Mouse (Mus musculus) heart, adult 2 months (tissue): ENCODE results near the gene Rab13. TPM values are rescaled to one million over a fixed set of nuclear protein-coding genes. Genes with fewer than 3 reads are reported as not detected.

Experiments
- DNase-seq, 2 experiments: peaks; one replicate each; pipeline ENCODE4 v3.0.0; 2021
- H3K27ac ChIP-seq: fragments of 200-600 bp; 2 replicates; pipeline ENCODE4 v1.8.1; 2022
- H3K27me3 ChIP-seq: fragments of 200-500 bp; 2 replicates; pipeline ENCODE4 v1.6.1; 2012; ENCODE audit warnings: mild to moderate bottlenecking, low read length, inconsistent platforms, mixed read lengths; ENCODE audit not compliant: control insufficient read depth, insufficient read depth
- H3K36me3 ChIP-seq: fragments of 200-500 bp; 2 replicates; pipeline ENCODE4 v1.6.1; 2012; ENCODE audit warnings: low read length, inconsistent platforms; ENCODE audit not compliant: control insufficient read depth, insufficient read depth
- H3K4me1 ChIP-seq: fragments of 200-500 bp; 2 replicates; pipeline ENCODE4 v1.6.1; 2011; ENCODE audit warnings: low read length; ENCODE audit not compliant: control insufficient read depth, insufficient read depth
- H3K4me3 ChIP-seq: fragments of 200-600 bp; 2 replicates; pipeline ENCODE4 v1.8.1; 2022
- H3K79me2 ChIP-seq: fragments of 200-500 bp; replicated peaks from 2 replicates; pipeline ENCODE4 v1.6.1; 2012; ENCODE audit warnings: mild to moderate bottlenecking, inconsistent platforms, low read length, moderate library complexity, mixed read lengths; ENCODE audit not compliant: control insufficient read depth, insufficient read depth
- H3K9ac ChIP-seq: fragments of 200-500 bp; 2 replicates; pipeline ENCODE4 v1.6.1; 2012; ENCODE audit warnings: low read depth, mild to moderate bottlenecking, control low read depth, inconsistent platforms, low read length, mixed read lengths
- CTCF ChIP-seq: fragments of 200-600 bp; IDR thresholded peaks from 2 replicates; pipeline ENCODE4 v1.8.1; 2022; ENCODE audit warnings: antibody characterized with exemption, mild to moderate bottlenecking, moderate library complexity
- EP300 ChIP-seq: fragments of 200-500 bp; IDR thresholded peaks from 2 replicates; pipeline ENCODE4 v1.6.1; 2011; ENCODE audit warnings: low read depth, low read length, control low read depth; ENCODE audit not compliant: insufficient read depth
- POLR2A ChIP-seq: fragments of 200-500 bp; IDR thresholded peaks from 2 replicates; pipeline ENCODE4 v1.6.1; 2011; ENCODE audit warnings: mild to moderate bottlenecking, low read depth, low read length, control low read depth; ENCODE audit not compliant: insufficient read depth
- WGBS: fragments of 180-500 bp; shearing (Covaris S2); methylation state at CpG from one replicate; pipeline ENCODE4 v1.1.7; 2018; 5-methylcytosine and 5-hydroxymethylcytosine counted together
- intact Hi-C: fragments of 180-260 bp; cut with DNase I; formaldehyde crosslinking; loops from one replicate; pipeline ENCODE4 v1.15.1; 2025
- polyA plus RNA-seq: library from polyadenylated mRNA; depleted of rRNA; stranded (reverse); fragments of >200 nt; gene quantifications from 2 replicates; pipeline ENCODE4 v1.2.3, GENCODE M21; 2012
- total RNA-seq, 2 experiments: library from RNA; stranded (reverse); gene quantifications; 2 replicates each; pipeline ENCODE4 v1.2.3; 2021

The Rab13 gene
- total and polyA plus RNA-seq, 3 experiments: 3.1 to 5.6 (median 5.5) TPM

DNA sequence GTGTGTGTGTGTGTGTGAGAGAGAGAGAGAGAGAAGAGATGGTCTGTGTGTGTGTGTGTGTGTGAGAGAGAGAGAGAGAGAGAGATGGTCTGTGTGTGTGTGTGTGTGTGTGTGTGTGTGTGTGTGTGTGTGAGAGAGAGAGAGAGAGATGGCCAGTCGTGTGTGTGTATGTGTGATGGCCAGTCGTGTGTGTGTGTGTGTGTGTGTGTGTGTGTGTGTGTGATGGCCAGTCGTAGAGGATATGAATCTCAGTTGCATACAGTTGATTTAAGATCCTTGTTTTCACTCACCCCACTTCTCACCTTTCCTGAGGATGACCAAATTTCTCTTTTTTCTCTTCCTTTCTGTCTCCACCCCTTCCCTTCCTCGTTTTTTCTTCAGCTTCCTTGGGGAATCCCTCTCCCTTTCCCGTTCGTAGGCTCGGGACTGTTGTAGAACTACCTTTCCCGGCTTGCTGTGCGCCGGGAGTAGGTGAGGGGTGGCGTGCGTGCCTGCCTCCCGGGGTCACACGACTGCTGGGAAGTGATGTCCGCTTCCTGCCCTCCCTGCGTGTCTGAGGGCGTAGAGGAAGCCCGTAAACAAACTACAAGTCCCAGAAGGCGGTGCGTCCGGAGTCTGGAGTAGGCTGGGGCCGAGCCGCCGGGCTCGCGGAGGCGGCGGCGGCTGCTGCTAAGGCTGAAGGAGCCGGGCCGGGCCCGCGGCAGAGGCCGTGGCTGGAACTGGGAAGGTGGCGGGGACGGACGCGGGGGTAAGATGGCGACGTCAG, 40.3 kb downstream of the Rab13 start, which contains the start of gene Crtc2:
Gene Crtc2 (plus strand): TSS at position 511 of the 766 bp plus-strand sequence.
- Histone ChIP-seq H3K4me1 (peaks cover 7% of the 10 kb centered on the region), H3K79me2 (peaks cover 3% of the 10 kb centered on the region; the same call in 1 of the 2 replicates), H3K4me3 (peak within 1 kb of the TSS; percentile 80), H3K9ac (peak within 1 kb of the TSS; percentile 95), H3K36me3 (no peaks in the 10 kb centered on the region; the same call in 1 of the 2 replicates), H3K27ac (peak within 1 kb of the TSS; percentile 92), H3K27me3 (no peaks in the 10 kb centered on the region)
- peak; percentile 92 to 98 for DNase-seq
- intact Hi-C loops: loop anchor here (2.0 kb wide), 2 partner anchors 23 to 33 kb away; partner anchors contain the start of gene Jtb
- WGBS: under 1% methylated on average over 40 of the region's 40 CpGs
- TF ChIP-seq EP300 (peak; percentile 87; the same call in 1 of the 2 replicates), POLR2A (0 out of 2 replicates have a peak, but pooled peaks have one; percentile 16), CTCF (no peak)

DNA sequence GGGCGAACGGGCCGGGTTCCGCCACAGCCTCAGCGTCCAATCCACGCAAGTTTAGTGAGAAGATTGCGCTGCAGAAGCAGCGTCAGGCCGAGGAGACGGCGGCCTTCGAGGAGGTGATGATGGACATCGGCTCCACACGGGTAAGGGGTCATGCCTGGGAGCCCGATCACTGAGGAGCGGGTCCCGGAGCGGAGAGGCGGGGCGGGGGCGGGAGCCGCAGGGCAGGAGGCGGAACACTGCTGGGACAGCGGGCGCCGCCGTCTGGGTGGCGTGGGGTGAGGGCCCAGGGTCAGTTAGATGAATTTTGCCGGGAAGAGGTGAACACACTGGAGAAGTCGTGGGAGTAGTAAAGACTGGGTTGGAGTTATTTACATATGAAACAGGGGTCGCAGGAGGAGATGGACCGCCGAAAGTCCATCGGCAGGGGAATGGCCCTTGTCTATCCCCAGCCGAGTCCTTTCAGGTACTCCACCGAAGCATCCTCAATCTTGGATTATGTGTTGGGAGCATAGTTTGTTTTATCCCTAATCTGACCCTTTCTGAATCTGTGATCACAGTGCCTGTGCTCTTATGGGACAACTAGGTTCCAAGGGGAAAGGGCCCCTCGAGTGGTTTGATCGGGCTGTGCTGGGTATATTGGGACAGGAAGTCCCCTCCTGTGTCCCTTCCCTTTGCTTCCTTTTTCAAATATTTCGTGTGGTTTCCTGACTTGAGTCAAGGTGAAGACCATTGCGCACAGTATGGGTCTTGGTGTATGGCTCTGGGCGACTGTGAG, 41.1 kb downstream of the Rab13 start:
- H3K79me2 ChIP-seq: peaks cover 3% of the 10 kb centered on the region; the same call in 1 of the 2 replicates
- 1% methylated on average over 41 of the region's 41 CpGs for whole genome bisulfite sequencing
- H3K4me1 ChIP-seq: peaks cover 7% of the 10 kb centered on the region
- no peaks in the 10 kb centered on the region; the same call in 1 of the 2 replicates for H3K36me3 ChIP-seq
- peak overlapping the region; percentile 92 for H3K27ac ChIP-seq
- peak overlapping the region; percentile 95 for H3K9ac ChIP-seq
- H3K4me3 ChIP-seq: peak overlapping the region; percentile 80
- intact Hi-C loops: loop anchor here (2.0 kb wide), 2 partner anchors 24 to 34 kb away; partner anchors contain the start of gene Jtb
- no peak for DNase-seq
- no peaks in the 10 kb centered on the region for H3K27me3 ChIP-seq
- no peak for TF ChIP-seq CTCF

GRCm38 (mm10) chr3:90255194-90255565, 41.7 kb downstream of the Rab13 start:
- Histone ChIP-seq H3K27me3 (no peaks in the 10 kb centered on the region), H3K79me2 (peaks cover 3% of the 10 kb centered on the region; the same call in 1 of the 2 replicates), H3K4me3 (peak overlapping the region; percentile 80), H3K4me1 (peaks cover 7% of the 10 kb centered on the region), H3K36me3 (no peaks in the 10 kb centered on the region; the same call in 1 of the 2 replicates), H3K27ac (peak overlapping the region; percentile 92), H3K9ac (peak overlapping the region; percentile 95)
- TF ChIP-seq EP300: no peak
- TF ChIP-seq POLR2A: no peak
- no peak for TF ChIP-seq CTCF
- intact Hi-C loops: loop anchor here (2.0 kb wide), 2 partner anchors 24 to 34 kb away; partner anchors contain the start of gene Jtb
- WGBS: 6% methylated on average over 2 of the region's 2 CpGs
- no peak for DNase-seq

- TF ChIP-seq EP300 (no peak), CTCF (no peak)
- peaks cover 3% of the 10 kb centered on the region; the same call in 1 of the 2 replicates for H3K79me2 ChIP-seq
- WGBS: 88% methylated on average over 14 of the region's 14 CpGs
- no peak overlapping the region for H3K27ac ChIP-seq
- intact Hi-C loops: loop anchor here (2.0 kb wide), 2 partner anchors 25 to 35 kb away; partner anchors contain the start of gene Jtb
- no peak overlapping the region for H3K4me3 ChIP-seq
- H3K9ac ChIP-seq: no peak overlapping the region
- no peaks in the 10 kb centered on the region; the same call in 1 of the 2 replicates for H3K36me3 ChIP-seq
- H3K4me1 ChIP-seq: peaks cover 7% of the 10 kb centered on the region
- DNase-seq: no peak
- H3K27me3 ChIP-seq: no peaks in the 10 kb centered on the region
Observed at GRCm38 (mm10) chr3:90255784-90256353, 42.4 kb downstream of the Rab13 start.

DNA sequence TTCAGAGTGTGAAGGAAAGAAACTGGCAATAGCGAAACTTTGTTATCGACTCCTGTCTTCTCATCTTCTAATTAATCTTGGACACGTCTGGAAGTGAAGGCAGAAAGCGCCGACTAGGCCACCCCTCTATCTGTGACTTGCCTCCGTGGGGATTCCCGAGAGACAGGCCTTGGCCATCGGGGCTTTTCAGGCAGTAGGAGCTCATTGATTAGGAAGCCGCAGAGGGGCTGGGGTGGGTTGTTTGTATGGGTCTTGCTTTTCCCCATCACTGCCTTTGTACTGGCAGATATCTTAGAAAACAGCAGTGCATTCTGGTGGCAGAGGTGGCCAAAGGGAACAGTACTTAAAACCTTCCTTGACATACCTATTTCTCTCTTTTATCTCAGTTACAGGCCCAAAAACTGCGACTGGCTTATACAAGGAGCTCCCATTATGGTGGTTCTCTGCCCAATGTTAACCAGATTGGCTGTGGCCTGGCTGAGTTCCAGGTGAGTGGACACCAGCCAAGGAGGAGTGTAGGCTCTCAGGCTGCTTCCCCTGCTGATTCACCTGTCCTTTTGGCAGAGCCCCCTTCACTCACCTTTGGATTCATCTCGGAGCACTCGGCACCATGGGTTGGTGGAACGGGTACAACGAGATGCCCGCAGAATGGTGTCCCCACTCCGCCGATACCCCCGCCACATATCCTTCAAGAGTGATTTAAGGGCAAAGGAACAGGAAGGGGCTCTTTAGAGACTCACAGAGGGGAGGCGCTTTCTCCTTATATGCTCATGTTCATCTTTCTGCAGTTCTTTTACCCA, 43.4 kb downstream of the Rab13 start:
- DNase-seq: no peak

More for the DNA sequence above, 43.4 kb downstream of the Rab13 start:
- no peaks in the 10 kb centered on the region for H3K36me3 ChIP-seq
- intact Hi-C loops: no loop called here
- no peak overlapping the region for H3K9ac ChIP-seq
- H3K79me2 ChIP-seq: peaks cover 3% of the 10 kb centered on the region; the same call in 1 of the 2 replicates
- no peak overlapping the region for H3K27ac ChIP-seq
- TF ChIP-seq CTCF (no peak), EP300 (no peak), POLR2A (no peak)
- peaks cover 6% of the 10 kb centered on the region for H3K4me1 ChIP-seq
- H3K27me3 ChIP-seq: no peaks in the 10 kb centered on the region
- H3K4me3 ChIP-seq: no peak overlapping the region
- 87% methylated on average over 19 of the region's 19 CpGs for WGBS
